Mouse (Mus musculus): ENCODE results near the gene Lgals4. TPM values are rescaled to one million over a fixed set of nuclear protein-coding genes. Genes with fewer than 3 reads are reported as not detected.
A peak's percentile ranks its signal among the peaks of the same experiment; 100 is the strongest.

Lgals4 gene
- polyA plus RNA-seq, 1 experiment from 2014 or later = 21.3 TPM

- Histone ChIP-seq H3K9ac (replicated peaks) (no peak overlapping the region), H3K36me3 (replicated peaks; ENCODE audit: insufficient read depth, low read length) (peaks cover 37% of the 10 kb centered on the region), H3K9me3 (ENCODE audit: low read length) (no peaks in the 10 kb centered on the region), H3K27ac (ENCODE audit: low read depth) (peak overlapping the region; percentile 23), H3K4me2 (ENCODE audit: low read depth, low read length) (peak overlapping the region; percentile 19; the same call in 1 of the 2 replicates), H3K4me1 (ENCODE audit: insufficient read depth) (peaks cover 48% of the 10 kb centered on the region), H3K4me3 (ENCODE audit: low read depth, low read length) (no peak overlapping the region), H3K27me3 (ENCODE audit: insufficient read depth, low read length) (no peaks in the 10 kb centered on the region)
- ATAC-seq = no peak
- 48% methylated on average over 3 of the region's 3 CpGs for WGBS (ENCODE audit: insufficient replicate concordance)
- no peak for TF ChIP-seq CTCF (IDR thresholded peaks at IDR 0.05; ENCODE audit: low read depth)
- TF ChIP-seq EP300 (IDR thresholded peaks at IDR 0.05; ENCODE audit: low read depth) = no peak
- DNase-seq = peak; percentile 29
Measured at GRCm38 (mm10) chr7:28827338-28827737, 6.3 kb upstream of the Lgals4 start.

DNA sequence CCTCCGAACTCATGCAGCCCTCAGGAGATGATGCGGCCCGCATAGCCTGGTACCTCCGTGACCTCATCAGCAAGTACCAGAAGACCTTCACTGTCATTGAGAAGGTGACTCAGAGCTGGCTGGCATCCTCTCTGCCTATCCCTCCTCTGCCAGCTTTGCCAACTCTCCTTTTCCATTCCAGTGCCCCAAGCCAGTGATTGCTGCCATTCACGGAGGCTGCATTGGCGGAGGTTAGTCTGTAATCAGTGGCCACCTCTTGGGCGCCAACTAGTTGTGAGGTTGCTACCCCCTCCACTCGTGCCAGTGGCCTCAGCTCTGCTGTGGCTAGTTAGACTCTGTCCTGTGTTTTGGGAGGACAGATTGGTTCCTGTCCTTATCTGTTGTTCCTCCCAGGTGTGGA is 3.8 kb upstream of the Lgals4 start:
- Histone ChIP-seq H3K9ac (replicated peaks) (no peak overlapping the region), H3K4me3 (ENCODE audit: low read depth, low read length) (no peak overlapping the region), H3K27ac (ENCODE audit: low read depth) (no peak overlapping the region), H3K36me3 (replicated peaks; ENCODE audit: insufficient read depth, low read length) (peaks cover 30% of the 10 kb centered on the region), H3K27me3 (ENCODE audit: insufficient read depth, low read length) (no peaks in the 10 kb centered on the region), H3K4me1 (ENCODE audit: insufficient read depth) (peaks cover 34% of the 10 kb centered on the region), H3K4me2 (ENCODE audit: low read depth, low read length) (no peak overlapping the region), H3K9me3 (ENCODE audit: low read length) (no peaks in the 10 kb centered on the region)
- DNase-seq = no peak
- no peak for ATAC-seq
- TF ChIP-seq CTCF (IDR thresholded peaks at IDR 0.05; ENCODE audit: low read depth) (no peak), EP300 (IDR thresholded peaks at IDR 0.05; ENCODE audit: low read depth) (no peak)
- WGBS (ENCODE audit: insufficient replicate concordance) = 96% methylated on average over 8 of the region's 8 CpGs

GRCm38 (mm10) chr7:28830981-28831380 is 2.7 kb upstream of the Lgals4 start:
- ATAC-seq = no peak
- no peak overlapping the region for H3K27ac ChIP-seq (ENCODE audit: low read depth)
- H3K9me3 ChIP-seq (ENCODE audit: low read length) = no peaks in the 10 kb centered on the region
- no peak overlapping the region for H3K4me3 ChIP-seq (ENCODE audit: low read depth, low read length)
- 62% methylated on average over 5 of the region's 5 CpGs for WGBS (ENCODE audit: insufficient replicate concordance)
- H3K27me3 ChIP-seq (ENCODE audit: insufficient read depth, low read length) = no peaks in the 10 kb centered on the region
- DNase-seq = no peak
- H3K4me2 ChIP-seq (ENCODE audit: low read depth, low read length) = no peak overlapping the region
- H3K9ac ChIP-seq (replicated peaks) = no peak overlapping the region
- peaks cover 30% of the 10 kb centered on the region for H3K36me3 ChIP-seq (replicated peaks; ENCODE audit: insufficient read depth, low read length)
- TF ChIP-seq EP300 (IDR thresholded peaks at IDR 0.05; ENCODE audit: low read depth) (no peak), CTCF (IDR thresholded peaks at IDR 0.05; ENCODE audit: low read depth) (no peak)
- peaks cover 31% of the 10 kb centered on the region for H3K4me1 ChIP-seq (ENCODE audit: insufficient read depth)

GRCm38 (mm10) chr7:28831411-28832125 is 2.1 kb upstream of the Lgals4 start:
- Histone ChIP-seq H3K4me3 (ENCODE audit: low read depth, low read length) (no peak overlapping the region), H3K27ac (ENCODE audit: low read depth) (peak overlapping the region; percentile 50; the same call in 1 of the 2 replicates), H3K36me3 (replicated peaks; ENCODE audit: insufficient read depth, low read length) (peaks cover 30% of the 10 kb centered on the region), H3K4me2 (ENCODE audit: low read depth, low read length) (no peak overlapping the region), H3K9ac (replicated peaks) (no peak overlapping the region), H3K27me3 (ENCODE audit: insufficient read depth, low read length) (no peaks in the 10 kb centered on the region), H3K4me1 (ENCODE audit: insufficient read depth) (peaks cover 25% of the 10 kb centered on the region), H3K9me3 (ENCODE audit: low read length) (no peaks in the 10 kb centered on the region)
- WGBS (ENCODE audit: insufficient replicate concordance) = 66% methylated on average over 17 of the region's 17 CpGs
- no peak for TF ChIP-seq EP300 (IDR thresholded peaks at IDR 0.05; ENCODE audit: low read depth)
- no peak for TF ChIP-seq CTCF (IDR thresholded peaks at IDR 0.05; ENCODE audit: low read depth)
- DNase-seq (no peak), ATAC-seq (no peak)

DNA sequence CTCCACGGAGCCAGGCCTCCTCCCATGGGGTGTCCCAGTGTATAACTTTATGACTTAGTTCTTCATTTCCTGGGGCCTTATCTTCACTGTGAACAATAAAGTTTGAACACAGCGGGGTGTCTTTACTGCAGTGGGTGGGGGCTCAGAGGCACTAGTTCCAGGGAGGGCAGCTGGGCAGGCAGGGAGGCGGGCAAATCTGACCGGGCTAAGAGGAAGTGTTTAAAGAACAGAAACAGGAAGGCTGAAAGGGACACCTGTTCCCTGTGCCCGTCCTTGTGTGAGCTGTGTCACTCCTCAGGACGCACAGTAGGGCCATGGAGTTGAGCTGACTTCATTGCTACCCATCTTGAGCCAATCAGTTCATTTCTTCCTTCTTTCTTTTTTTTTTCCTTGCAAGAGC is 1.5 kb upstream of the Lgals4 start:
- TF ChIP-seq CTCF (IDR thresholded peaks at IDR 0.05; ENCODE audit: low read depth) (no peak), EP300 (IDR thresholded peaks at IDR 0.05; ENCODE audit: low read depth) (no peak)
- H3K27me3 ChIP-seq (ENCODE audit: insufficient read depth, low read length) = no peaks in the 10 kb centered on the region
- H3K4me2 ChIP-seq (ENCODE audit: low read depth, low read length) = no peak overlapping the region
- no peak overlapping the region for H3K4me3 ChIP-seq (ENCODE audit: low read depth, low read length)
- no peak overlapping the region for H3K9ac ChIP-seq (replicated peaks)
- peaks cover 29% of the 10 kb centered on the region for H3K4me1 ChIP-seq (ENCODE audit: insufficient read depth)
- DNase-seq = no peak
- H3K36me3 ChIP-seq (replicated peaks; ENCODE audit: insufficient read depth, low read length) = peaks cover 30% of the 10 kb centered on the region
- no peaks in the 10 kb centered on the region for H3K9me3 ChIP-seq (ENCODE audit: low read length)
- H3K27ac ChIP-seq (ENCODE audit: low read depth) = peak overlapping the region; percentile 50; the same call in 1 of the 2 replicates
- 0 out of 2 replicates have a peak, but pooled peaks have one; percentile 4 for ATAC-seq
- 38% methylated on average over 6 of the region's 6 CpGs for WGBS (ENCODE audit: insufficient replicate concordance)

- no peaks in the 10 kb centered on the region for H3K27me3 ChIP-seq (ENCODE audit: insufficient read depth, low read length)
- peaks cover 22% of the 10 kb centered on the region for H3K4me1 ChIP-seq (ENCODE audit: insufficient read depth)
- no peak for DNase-seq
- no peak overlapping the region for H3K4me2 ChIP-seq (ENCODE audit: low read depth, low read length)
- H3K36me3 ChIP-seq (replicated peaks; ENCODE audit: insufficient read depth, low read length) = peaks cover 10% of the 10 kb centered on the region
- H3K9ac ChIP-seq (replicated peaks) = no peak overlapping the region
- no peak overlapping the region for H3K4me3 ChIP-seq (ENCODE audit: low read depth, low read length)
- WGBS (ENCODE audit: insufficient replicate concordance) = 73% methylated on average over 5 of the region's 5 CpGs
- TF ChIP-seq CTCF (IDR thresholded peaks at IDR 0.05; ENCODE audit: low read depth) (no peak), EP300 (IDR thresholded peaks at IDR 0.05; ENCODE audit: low read depth) (no peak)
- peak overlapping the region; percentile 60 for H3K27ac ChIP-seq (ENCODE audit: low read depth)
- no peaks in the 10 kb centered on the region for H3K9me3 ChIP-seq (ENCODE audit: low read length)
- no peak for ATAC-seq
Measured at GRCm38 (mm10) chr7:28836936-28837335, 3.3 kb downstream of the Lgals4 start.
